Mouse (Mus musculus) heart, postnatal 0 days (tissue): ENCODE results near the gene Ifnar1. TPM values are rescaled to one million over a fixed set of nuclear protein-coding genes. Genes with fewer than 3 reads are reported as not detected.

ENCODE experiments used
- ATAC-seq: fragments of 200-750 bp; cut with Nextera tagmentation; 2 replicates; pipeline ENCODE4 v1.8.0; 2017; ENCODE audit warnings: low read depth, moderate number of reproducible peaks, moderate library complexity; ENCODE audit not compliant: insufficient read depth
- DNase-seq: peaks from one replicate; pipeline ENCODE4 v3.0.0-alpha.2; 2016; ENCODE audit warnings: low spot score
- H3K27ac ChIP-seq: fragments of 300-500 bp; sonication (generic); 2 replicates; pipeline ENCODE4 v1.5.1; 2014; ENCODE audit warnings: low read depth, mild to moderate bottlenecking
- H3K27me3 ChIP-seq: fragments of 300-500 bp; sonication (generic); 2 replicates; pipeline ENCODE4 v1.6.1; 2014; ENCODE audit warnings: low read length, mixed read lengths; ENCODE audit not compliant: control insufficient read depth, insufficient read depth
- H3K36me3 ChIP-seq: fragments of 300-500 bp; sonication (generic); replicated peaks from 2 replicates; pipeline ENCODE4 v1.6.1; 2014; ENCODE audit warnings: low read length, mixed read lengths; ENCODE audit not compliant: control insufficient read depth, insufficient read depth
- H3K4me1 ChIP-seq: fragments of 300-500 bp; sonication (generic); 2 replicates; pipeline ENCODE4 v1.6.1; 2014; ENCODE audit warnings: antibody characterized with exemption; ENCODE audit not compliant: control insufficient read depth, insufficient read depth
- H3K4me2 ChIP-seq: fragments of 300-500 bp; sonication (generic); 2 replicates; pipeline ENCODE4 v1.6.1; 2014; ENCODE audit warnings: low read depth, mild to moderate bottlenecking, low read length, moderate library complexity
- H3K4me3 ChIP-seq: fragments of 300-500 bp; sonication (generic); 2 replicates; pipeline ENCODE4 v1.5.1; 2014; ENCODE audit warnings: low read depth, low read length
- H3K9ac ChIP-seq: fragments of 300-500 bp; sonication (generic); replicated peaks from 2 replicates; pipeline ENCODE4 v1.6.1; 2014; ENCODE audit warnings: low read depth, low read length, mixed read lengths
- H3K9me3 ChIP-seq: fragments of 300-500 bp; sonication (generic); replicated peaks from 2 replicates; pipeline ENCODE4 v1.6.1; 2016; ENCODE audit warnings: low read length; ENCODE audit not compliant: control insufficient read depth
- CTCF ChIP-seq: IDR thresholded peaks from 2 replicates; pipeline ENCODE4 v1.5.1; 2016; ENCODE audit warnings: antibody characterized with exemption, control low read depth, low read depth
- EP300 ChIP-seq: IDR thresholded peaks from 2 replicates; pipeline ENCODE4 v1.6.1; 2016; ENCODE audit warnings: antibody characterized with exemption, low read depth
- WGBS: fragments of 180-500 bp; shearing (Covaris S2); extraction: QIAGEN DNeasy Blood & Tissue Kit; methylation state at CpG from one replicate; pipeline ENCODE4 v1.1.7; 2014; 5-methylcytosine and 5-hydroxymethylcytosine counted together
- polyA plus RNA-seq: library from polyadenylated mRNA; unstranded; fragments of >200 nt; fragmentation: Nextera tagmentation; extraction: Ambion mirVana; gene quantifications from 2 replicates; pipeline ENCODE4 v1.2.1, GENCODE M21; 2015
- total RNA-seq: library from RNA; depleted of rRNA; stranded (reverse); fragments of >200 nt; gene quantifications from 2 replicates; pipeline ENCODE4 v1.2.3, GENCODE M21; 2014; ENCODE audit warnings: low replicate concordance

Gene Ifnar1
- total and polyA plus RNA-seq, 2 experiments from 2014 or later = 24.0 to 32.6 TPM

DNA sequence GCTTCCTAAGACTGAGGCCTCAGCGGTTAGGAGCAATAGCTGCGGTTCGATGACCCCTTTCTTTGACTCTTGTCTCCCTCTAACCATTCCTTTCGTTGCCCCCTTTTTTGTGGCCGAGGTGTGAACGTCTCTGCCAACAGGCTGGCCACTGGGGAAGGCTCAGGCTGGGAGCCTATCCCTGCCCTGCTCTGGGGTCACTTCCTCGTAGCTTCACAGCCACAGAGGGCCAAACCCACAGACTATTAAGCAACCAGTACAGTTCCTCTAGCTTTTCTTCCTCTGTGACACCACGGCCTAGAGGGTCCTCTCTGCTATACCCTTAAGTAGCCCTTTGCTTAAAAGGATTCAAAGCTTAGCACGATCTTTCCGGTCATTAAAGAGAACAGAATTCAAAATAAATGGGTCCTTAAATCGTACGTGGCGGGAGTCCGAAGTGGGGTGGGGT, 61.4 kb downstream of the Ifnar1 start:
- TF ChIP-seq CTCF = no peak
- TF ChIP-seq EP300 = no peak
- WGBS = 15% methylated on average over 14 of the region's 14 CpGs
- Histone ChIP-seq H3K4me1 (peaks cover 42% of the 10 kb centered on the region), H3K27ac (peak overlapping the region; percentile 93), H3K9me3 (no peaks in the 10 kb centered on the region), H3K36me3 (no peaks in the 10 kb centered on the region), H3K27me3 (no peaks in the 10 kb centered on the region), H3K4me2 (peak overlapping the region; percentile 92), H3K9ac (peak overlapping the region; percentile 89), H3K4me3 (peak overlapping the region; percentile 84)
- peak; percentile 24; the same call in 1 of the 2 replicates for ATAC-seq
- DNase-seq = peak; percentile 30

- Histone ChIP-seq H3K27ac (peak within 1 kb of the TSS; percentile 93), H3K4me2 (peak within 1 kb of the TSS; percentile 92), H3K27me3 (no peaks in the 10 kb centered on the region), H3K36me3 (no peaks in the 10 kb centered on the region), H3K9me3 (no peaks in the 10 kb centered on the region), H3K4me3 (peak within 1 kb of the TSS; percentile 84), H3K9ac (peak within 1 kb of the TSS; percentile 89), H3K4me1 (peaks cover 48% of the 10 kb centered on the region)
- ATAC-seq (peak; percentile 88), DNase-seq (peak; percentile 63)
- TF ChIP-seq CTCF (no peak), EP300 (no peak)
- under 1% methylated on average over 45 of the region's 74 CpGs for WGBS
Measured at GRCm38 (mm10) chr16:91546836-91547741, 62.1 kb downstream of the Ifnar1 start, which contains the start of gene Ifngr2. Gene Ifngr2, plus strand, starts transcription at chr16:91547072.

DNA sequence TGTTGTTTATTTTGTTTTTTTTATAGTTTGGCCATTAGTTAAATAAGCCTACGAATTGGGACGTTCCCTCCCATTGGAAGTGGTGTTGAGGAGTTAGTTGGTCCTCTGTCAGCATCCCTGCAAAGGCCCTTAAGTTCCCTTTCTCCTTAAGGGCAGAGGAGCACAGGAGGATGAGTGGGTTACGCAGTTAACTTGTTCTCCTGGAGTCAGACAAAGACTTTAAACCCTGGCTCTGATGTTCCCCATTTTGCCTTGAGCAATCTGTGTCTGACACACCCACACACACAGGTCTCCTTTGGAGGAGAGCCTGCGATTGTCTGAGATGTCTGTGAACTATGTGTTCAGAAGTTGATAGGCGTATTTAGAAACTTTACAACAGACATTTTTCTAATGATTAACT, 62.9 kb downstream of the Ifnar1 start:
- no peak for TF ChIP-seq CTCF
- no peak for TF ChIP-seq EP300
- H3K27ac ChIP-seq = peak overlapping the region; percentile 93
- H3K9me3 ChIP-seq = no peaks in the 10 kb centered on the region
- H3K4me2 ChIP-seq = peak overlapping the region; percentile 92
- peak; percentile 18 for DNase-seq
- H3K36me3 ChIP-seq = no peaks in the 10 kb centered on the region
- peaks cover 53% of the 10 kb centered on the region for H3K4me1 ChIP-seq
- H3K9ac ChIP-seq = peak overlapping the region; percentile 89
- ATAC-seq = no peak
- 12% methylated on average over 5 of the region's 5 CpGs for WGBS
- H3K27me3 ChIP-seq = no peaks in the 10 kb centered on the region
- H3K4me3 ChIP-seq = peak overlapping the region; percentile 84

- peak overlapping the region; percentile 89 for H3K9ac ChIP-seq
- H3K4me3 ChIP-seq = peak overlapping the region; percentile 84
- DNase-seq = peak; percentile 74
- H3K27me3 ChIP-seq = no peaks in the 10 kb centered on the region
- H3K4me1 ChIP-seq = peaks cover 59% of the 10 kb centered on the region
- TF ChIP-seq CTCF (no peak), EP300 (no peak)
- no peak for ATAC-seq
- H3K4me2 ChIP-seq = peak overlapping the region; percentile 92
- no peaks in the 10 kb centered on the region for H3K9me3 ChIP-seq
- 10% methylated on average over 5 of the region's 5 CpGs for WGBS
- peak overlapping the region; percentile 93 for H3K27ac ChIP-seq
- no peaks in the 10 kb centered on the region for H3K36me3 ChIP-seq
Measured at GRCm38 (mm10) chr16:91548586-91548985, 63.5 kb downstream of the Ifnar1 start.

DNA sequence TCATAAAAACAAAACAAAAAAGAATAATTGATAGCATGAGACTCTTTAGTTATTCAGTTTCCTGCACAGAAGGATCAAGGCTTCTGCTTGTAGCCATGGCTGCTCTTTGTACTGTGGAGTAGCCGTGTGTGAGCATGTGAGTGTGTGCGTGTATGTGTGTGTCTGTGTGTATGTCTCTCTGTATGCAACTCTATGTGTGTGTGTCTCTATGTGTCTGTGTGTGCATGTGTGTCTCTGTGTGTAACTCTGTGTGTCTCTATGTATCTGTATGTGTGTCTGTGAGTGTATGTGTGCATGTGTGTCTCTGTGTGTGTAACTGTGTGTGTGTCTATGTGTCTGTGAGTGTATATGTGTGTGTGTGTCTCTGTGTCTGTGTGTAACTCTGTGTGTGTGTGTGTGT, 64.0 kb downstream of the Ifnar1 start:
- Histone ChIP-seq H3K4me2 (peak overlapping the region; percentile 92), H3K36me3 (no peaks in the 10 kb centered on the region), H3K9ac (peak overlapping the region; percentile 89), H3K4me3 (peak overlapping the region; percentile 84), H3K27me3 (no peaks in the 10 kb centered on the region), H3K9me3 (no peaks in the 10 kb centered on the region), H3K4me1 (peaks cover 63% of the 10 kb centered on the region), H3K27ac (peak overlapping the region; percentile 93)
- WGBS = 47% methylated on average over 2 of the region's 2 CpGs
- TF ChIP-seq CTCF = no peak
- no peak for TF ChIP-seq EP300
- DNase-seq (no peak), ATAC-seq (no peak)
